Mouse (Mus musculus): ENCODE results near the gene Gm49345. TPM values are rescaled to one million over a fixed set of nuclear protein-coding genes. Genes with fewer than 3 reads are reported as not detected.

The Gm49345 gene
- polyA plus RNA-seq (2012; rRNA removed) = not detected in 2 replicates

GRCm38 (mm10) chr13:67637294-67638007 is at the start of gene Gm49345, which contains the start of gene Zfp729a:
Gm49345 (minus strand) TSS chr13:67637769.
Zfp729a (minus strand) TSS chr13:67637791.

GRCm38 (mm10) chr13:67686971-67687370 is 49.4 kb upstream of the Gm49345 start, which contains the start of gene Zfp738:
Zfp738 (minus strand) TSS chr13:67687071.

GRCm38 (mm10) chr13:67609066-67609876 is 28.3 kb downstream of the Gm49345 start, which contains the start of gene Zfp729b:
Zfp729b (minus strand) TSS chr13:67609707.

GRCm38 (mm10) chr13:67553730-67554129 is 83.8 kb downstream of the Gm49345 start, which contains the start of gene Zfp748:
Zfp748 (minus strand) TSS chr13:67553830.

Other genes starting within 250 kb of the Gm49345 start
- gene Zfp429, start 237.9 kb downstream of the Gm49345 start, polyA plus RNA-seq (2012; rRNA removed) = 1.8 and 2.3 TPM in 2 replicates
- gene Zfp459, start 216.4 kb downstream of the Gm49345 start, polyA plus RNA-seq (2012; rRNA removed) = 0.17 and 0.18 TPM in 2 replicates
- gene Zfp874a, start 186.1 kb downstream of the Gm49345 start, polyA plus RNA-seq (2012; rRNA removed) = 2.8 and 3.1 TPM in 2 replicates
- gene Zfp874b, start 153.5 kb downstream of the Gm49345 start, polyA plus RNA-seq (2012; rRNA removed) = 2.7 and 2.8 TPM in 2 replicates
- 1.3 TPM in 2 replicates for gene Zfp58, start 137.2 kb downstream of the Gm49345 start, polyA plus RNA-seq (2012; rRNA removed)
- not detected in 2 replicates for gene Gm26965, start 111.6 kb downstream of the Gm49345 start, polyA plus RNA-seq (2012; rRNA removed)
- 5.4 and 5.6 TPM in 2 replicates for gene Zfp87, start 111.6 kb downstream of the Gm49345 start, polyA plus RNA-seq (2012; rRNA removed)
- 2.3 and 2.5 TPM in 2 replicates for gene Zfp748, start 83.9 kb downstream of the Gm49345 start, polyA plus RNA-seq (2012; rRNA removed)
- gene Zfp729b, start 28.1 kb downstream of the Gm49345 start, polyA plus RNA-seq (2012; rRNA removed) = 0.88 and 0.95 TPM in 2 replicates
- 0.93 and 0.98 TPM in 2 replicates for gene Zfp729a, start within 50 bp of the Gm49345 start, polyA plus RNA-seq (2012; rRNA removed)
- gene Zfp738, start 49.3 kb upstream of the Gm49345 start, polyA plus RNA-seq (2012; rRNA removed) = 1.9 and 2.0 TPM in 2 replicates
- 1.6 and 1.9 TPM in 2 replicates for gene Zfp65, start 91.4 kb upstream of the Gm49345 start, polyA plus RNA-seq (2012; rRNA removed)
- gene Zfp85, start 117.5 kb upstream of the Gm49345 start, polyA plus RNA-seq (2012; rRNA removed) = 0.69 and 0.80 TPM in 2 replicates
- gene Zfp493, start 141.9 kb upstream of the Gm49345 start, polyA plus RNA-seq (2012; rRNA removed) = 0.51 and 0.83 TPM in 2 replicates
- gene Zfp273, start 176.0 kb upstream of the Gm49345 start, polyA plus RNA-seq (2012; rRNA removed) = 0.71 and 0.80 TPM in 2 replicates
- gene Gm10037, start 193.3 kb upstream of the Gm49345 start, polyA plus RNA-seq (2012; rRNA removed) = 0.14 and 0.35 TPM in 2 replicates
- not detected in 2 replicates for gene BC048507, start 225.6 kb upstream of the Gm49345 start, polyA plus RNA-seq (2012; rRNA removed)

Data from liver, embryonic 14 days (tissue).